Mouse (Mus musculus) 3134 (cell line): ENCODE results near the gene Slc35c2.

ENCODE experiments used
- DNase-seq: peaks from one replicate; pipeline ENCODE4 v3.0.0-alpha.2; 2011; ENCODE audit warnings: low spot score; ENCODE audit not compliant: insufficient read length; ENCODE audit errors: extremely low read depth

The Slc35c2 gene

GRCm38 (mm10) chr2:165287202-165287984, at the start of gene Slc35c2:
TSS of gene Slc35c2 (minus strand) at chr2:165287869.
- DNase-seq, result peak; percentile 92

GRCm38 (mm10) chr2:165337191-165337590, 49.5 kb upstream of the Slc35c2 start:
- no peak for DNase-seq

- DNase-seq, result no peak
Measured at GRCm38 (mm10) chr2:165332610-165333210, 45.0 kb upstream of the Slc35c2 start.

- DNase-seq, result no peak
Measured at GRCm38 (mm10) chr2:165329703-165330102, 42.0 kb upstream of the Slc35c2 start.

- no peak for DNase-seq
Measured at GRCm38 (mm10) chr2:165328746-165329145, 41.1 kb upstream of the Slc35c2 start.

GRCm38 (mm10) chr2:165327386-165327785, 39.7 kb upstream of the Slc35c2 start:
- no peak for DNase-seq

- DNase-seq, result peak; percentile 99
Measured at GRCm38 (mm10) chr2:165326304-165327190, 38.9 kb upstream of the Slc35c2 start, which contains the start of gene Elmo2. TSS of gene Elmo2 (minus strand) at chr2:165326479.

- no peak for DNase-seq
Measured at GRCm38 (mm10) chr2:165325521-165326303, 38.0 kb upstream of the Slc35c2 start.

- DNase-seq, result no peak
Measured at GRCm38 (mm10) chr2:165323928-165324327, 36.3 kb upstream of the Slc35c2 start.

- DNase-seq, result no peak
Measured at GRCm38 (mm10) chr2:165323484-165323883, 35.8 kb upstream of the Slc35c2 start.

- no peak for DNase-seq
Measured at GRCm38 (mm10) chr2:165321981-165322735, 34.5 kb upstream of the Slc35c2 start.

GRCm38 (mm10) chr2:165321381-165321888, 33.8 kb upstream of the Slc35c2 start:
- no peak for DNase-seq

GRCm38 (mm10) chr2:165320531-165321150, 33.0 kb upstream of the Slc35c2 start:
- DNase-seq, result no peak

- no peak for DNase-seq
Measured at GRCm38 (mm10) chr2:165319503-165319902, 31.8 kb upstream of the Slc35c2 start.

GRCm38 (mm10) chr2:165318941-165319340, 31.3 kb upstream of the Slc35c2 start:
- DNase-seq, result no peak

- no peak for DNase-seq
Measured at GRCm38 (mm10) chr2:165317621-165318263, 30.1 kb upstream of the Slc35c2 start.

GRCm38 (mm10) chr2:165316837-165317473, 29.3 kb upstream of the Slc35c2 start:
- DNase-seq, result no peak

- no peak for DNase-seq
Measured at GRCm38 (mm10) chr2:165316204-165316603, 28.5 kb upstream of the Slc35c2 start.
